Comparison of ENCODE assay signal across 29 mouse cellular contexts in the genomic region with DNA sequence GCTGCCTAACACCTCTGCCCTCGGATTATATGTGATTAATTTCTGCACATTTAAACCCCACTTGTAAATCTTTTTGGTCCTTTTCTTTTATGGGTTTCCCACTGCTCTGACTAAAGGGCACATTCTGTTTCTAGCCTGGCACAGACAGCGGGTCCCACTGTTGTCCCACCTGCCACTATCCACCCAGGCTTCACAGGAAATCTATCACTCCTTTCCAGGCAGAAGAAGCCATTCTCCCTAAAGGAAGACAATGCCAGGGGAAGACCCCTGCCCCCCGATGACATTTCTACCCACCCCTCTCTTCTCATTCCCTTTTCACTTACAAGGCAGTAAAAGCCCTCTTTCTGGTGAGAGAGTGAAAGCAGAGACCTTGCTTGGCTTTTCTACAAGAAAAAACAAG. TPM values are rescaled to one million over a fixed set of nuclear protein-coding genes. Genes with fewer than 3 reads are reported as not detected.
DNase-seq lines count a peak whose midpoint lies in the region; ATAC-seq lines count a peak whose summit lies in the region.
"Had no signal": no experiment of that assay in that cellular context is flagged by ENCODE, and none has a peak within 500 bp of the region (broad histone marks: within the 10 kb centered on the region; RNA-seq: fewer than 3 reads in every experiment).

No protein-coding gene starts in this region.

- H3K4me1 ChIP-seq in forebrain, embryonic 10.5 days = peaks cover 39% of the 10 kb centered on the region
- H3K4me1 ChIP-seq in forebrain, embryonic 11.5 days (replicated peaks; ENCODE audit: control insufficient read depth, insufficient read depth, low read length) = no peaks in the 10 kb centered on the region
- H3K4me1 ChIP-seq in liver, embryonic 12.5 days = no peaks in the 10 kb centered on the region
- no peaks in the 10 kb centered on the region for H3K4me1 ChIP-seq in kidney, embryonic 16.5 days (ENCODE audit: insufficient read depth, low read length)
- H3K4me1 ChIP-seq: embryonic facial prominence, embryonic 12.5 days; limb, embryonic 15.5 days had no signal

- H3K9ac ChIP-seq in forebrain, embryonic 11.5 days (ENCODE audit: low read length) = no peak overlapping the region
- H3K9ac ChIP-seq in liver, embryonic 12.5 days = no peak overlapping the region
- H3K9ac ChIP-seq in kidney, embryonic 16.5 days (replicated peaks; ENCODE audit: low read length) = no peak overlapping the region
- H3K9ac ChIP-seq: embryonic facial prominence, embryonic 12.5 days; limb, embryonic 15.5 days; liver, embryonic 14.5 days; lung, embryonic 14.5 days had no signal

- H3K9me3 ChIP-seq in forebrain, embryonic 10.5 days = no peaks in the 10 kb centered on the region
- H3K9me3 ChIP-seq in forebrain, embryonic 11.5 days (ENCODE audit: control insufficient read depth, low read length) = no peaks in the 10 kb centered on the region
- H3K9me3 ChIP-seq in liver, embryonic 12.5 days (replicated peaks) = no peaks in the 10 kb centered on the region
- no peaks in the 10 kb centered on the region for H3K9me3 ChIP-seq in kidney, embryonic 16.5 days (ENCODE audit: low read length)
- H3K9me3 ChIP-seq: embryonic facial prominence, embryonic 12.5 days; limb, embryonic 15.5 days had no signal

- 70% methylated on average over 3 of the region's 3 CpGs for whole genome bisulfite sequencing in forebrain, embryonic 10.5 days
- WGBS in forebrain, embryonic 11.5 days = 62% methylated on average over 3 of the region's 3 CpGs
- WGBS in liver, embryonic 12.5 days (ENCODE audit: insufficient replicate concordance) = 60% methylated on average over 3 of the region's 3 CpGs
- 30% methylated on average over 3 of the region's 3 CpGs for WGBS in kidney, embryonic 16.5 days

- H3K4me2 ChIP-seq in forebrain, embryonic 11.5 days (ENCODE audit: low read depth, low read length, severe bottlenecking) = no peak overlapping the region
- H3K4me2 ChIP-seq in liver, embryonic 12.5 days = no peak overlapping the region
- no peak overlapping the region for H3K4me2 ChIP-seq in kidney, embryonic 16.5 days (replicated peaks; ENCODE audit: low read depth, low read length)
- H3K4me2 ChIP-seq: embryonic facial prominence, embryonic 12.5 days; limb, embryonic 15.5 days; lung, embryonic 14.5 days had no signal

- no peak overlapping the region for H3K4me3 ChIP-seq in forebrain, embryonic 10.5 days
- H3K4me3 ChIP-seq in forebrain, embryonic 11.5 days (ENCODE audit: low read depth, low read length) = no peak overlapping the region
- no peak overlapping the region for H3K4me3 ChIP-seq in liver, embryonic 12.5 days
- no peak overlapping the region for H3K4me3 ChIP-seq in kidney, embryonic 16.5 days (ENCODE audit: low read length)
- H3K4me3 ChIP-seq: embryonic facial prominence, embryonic 12.5 days; left cerebral cortex, adult 2 months; limb, embryonic 15.5 days had no signal

- H3K27ac ChIP-seq in forebrain, embryonic 10.5 days = 0 out of 2 replicates have a peak overlapping the region, but pooled peaks have one; percentile 26
- H3K27ac ChIP-seq in forebrain, embryonic 11.5 days (ENCODE audit: low read depth, low read length) = no peak overlapping the region
- no peak overlapping the region for H3K27ac ChIP-seq in liver, embryonic 12.5 days
- H3K27ac ChIP-seq in kidney, embryonic 16.5 days (ENCODE audit: low read length) = no peak overlapping the region
- H3K27ac ChIP-seq: embryonic facial prominence, embryonic 12.5 days; left cerebral cortex, adult 2 months; limb, embryonic 15.5 days; liver, embryonic 14.5 days; stomach, postnatal 0 days had no signal

- peaks cover 24% of the 10 kb centered on the region; the same call in 1 of the 2 replicates for H3K27me3 ChIP-seq in forebrain, embryonic 10.5 days (ENCODE audit: poor library complexity, severe bottlenecking)
- H3K27me3 ChIP-seq in forebrain, embryonic 11.5 days (ENCODE audit: control insufficient read depth, insufficient read depth, low read length) = no peaks in the 10 kb centered on the region; the same call in 1 of the 2 replicates
- no peaks in the 10 kb centered on the region for H3K27me3 ChIP-seq in liver, embryonic 12.5 days (replicated peaks)
- H3K27me3 ChIP-seq in kidney, embryonic 16.5 days (ENCODE audit: insufficient read depth, low read length) = no peaks in the 10 kb centered on the region
- H3K27me3 ChIP-seq: embryonic facial prominence, embryonic 12.5 days; limb, embryonic 15.5 days had no signal

- no peak for DNase-seq in forebrain, embryonic 10.5 days (ENCODE audit: extremely low spot score, low spot score)
- DNase-seq in forebrain, embryonic 11.5 days (ENCODE audit: low spot score) = no peak
- peak; percentile 25 for DNase-seq in cerebellum, adult 11 months
- peak; percentile 39 for DNase-seq in cerebellum, adult 8-10 months
- DNase-seq in cerebellum, postnatal 25 days = peak; percentile 65 to 67
- no peak for DNase-seq in left cerebral cortex, adult 18-20 months (ENCODE audit: low spot score in 2 of 2)
- DNase-seq: adrenal gland, postnatal 14 days; gastrocnemius, postnatal 10 days; heart, postnatal 14 days; kidney, adult 8-10 months; kidney, postnatal 10 days; layer of hippocampus, adult 9-11 months; lung, embryonic 14.5 days; lung, postnatal 14 days; midbrain, embryonic 14.5 days; right cerebral cortex, postnatal 4 days; thymus, adult 18-20 months; thymus, postnatal 25 days had no signal

- no peak for ATAC-seq in forebrain, embryonic 11.5 days (replicated peaks; ENCODE audit: low FRiP score)
- no peak for ATAC-seq in liver, embryonic 12.5 days
- ATAC-seq in kidney, embryonic 16.5 days (ENCODE audit: low FRiP score, low TSS enrichment) = no peak
- ATAC-seq: forebrain, embryonic 16.5 days; intestine, embryonic 16.5 days had no signal

- H3K36me3 ChIP-seq in forebrain, embryonic 10.5 days (replicated peaks) = no peaks in the 10 kb centered on the region
- H3K36me3 ChIP-seq in forebrain, embryonic 11.5 days (ENCODE audit: control insufficient read depth, insufficient read depth, low read length) = no peaks in the 10 kb centered on the region
- H3K36me3 ChIP-seq in liver, embryonic 12.5 days = no peaks in the 10 kb centered on the region
- H3K36me3 ChIP-seq in kidney, embryonic 16.5 days (ENCODE audit: insufficient read depth, low read length) = no peaks in the 10 kb centered on the region
- H3K36me3 ChIP-seq: embryonic facial prominence, embryonic 12.5 days; limb, embryonic 15.5 days had no signal

RNA-seq across cellular contexts. Expression of a gene that starts 37.2 kb away (rescaled TPM):
- polyA plus RNA-seq in forebrain, embryonic 10.5 days (2016; fragmentation: Nextera tagmentation; extraction: Ambion mirVana) = 1.1 and 1.2 TPM in 2 replicates
- 0.67 and 1.0 TPM in 2 replicates for polyA plus RNA-seq in forebrain, embryonic 11.5 days (2014; fragmentation: Nextera tagmentation; extraction: Ambion mirVana)
- total RNA-seq in left cerebral cortex, adult 18-20 months (2021) = not detected
- polyA plus RNA-seq in liver, embryonic 12.5 days (2016; fragmentation: Nextera tagmentation; extraction: Ambion mirVana) = 0.39 and 0.60 TPM in 2 replicates
- 0.35 and 1.5 TPM in 2 replicates for polyA plus RNA-seq in kidney, embryonic 16.5 days (2015; fragmentation: Nextera tagmentation; extraction: Ambion mirVana)
- total RNA-seq: adrenal gland, postnatal 14 days; heart, postnatal 14 days; neutrophil, adult 5-6 weeks had no signal
- polyA plus RNA-seq: spleen, adult 2 months had no signal

Comparison
In these comparisons a context has a peak if more than half of its experiments do, and no peak if none do; other contexts are left out.
1. DNase-seq: peak in cerebellum, adult 11 months (single experiment), cerebellum, adult 8-10 months (single experiment) and cerebellum, postnatal 25 days (2 of 2); none in forebrain, embryonic 10.5 days (single experiment), forebrain, embryonic 11.5 days (single experiment) and left cerebral cortex, adult 18-20 months (0 of 2).